Mouse (Mus musculus) T-helper 17 cell (primary cell): ENCODE measurements around the gene Col17a1.

Source experiments
- in situ Hi-C, 2 experiments: fragments of 300-600 bp; cut with MboI, MseI; formaldehyde crosslinking; loops; 1 replicate in 1 of 2; 2 replicates in 1 of 2; pipeline ENCODE4 v1.15.1; 2025; ENCODE audit warnings: high pct_unique_total_duplicates in 2 of 2

Gene Col17a1

GRCm38 (mm10) chr19:47668399-47668798 lies 23.5 kb downstream of the Col17a1 start:
- in situ Hi-C loops: loop anchor here in 1 of 2 experiments (10.0 kb wide), 1 partner anchor 314 kb away; no protein-coding TSS in a partner anchor

- in situ Hi-C loops: loop anchor here in 1 of 2 experiments (10.0 kb wide), 1 partner anchor 313 kb away; no protein-coding TSS in a partner anchor
Observed at GRCm38 (mm10) chr19:47667601-47668000, 24.3 kb downstream of the Col17a1 start.

GRCm38 (mm10) chr19:47659765-47660408 lies 32.0 kb downstream of the Col17a1 start:
- in situ Hi-C loops: loop anchor here in 1 of 2 experiments (10.0 kb wide), 1 partner anchor 305 kb away; no protein-coding TSS in a partner anchor

DNA sequence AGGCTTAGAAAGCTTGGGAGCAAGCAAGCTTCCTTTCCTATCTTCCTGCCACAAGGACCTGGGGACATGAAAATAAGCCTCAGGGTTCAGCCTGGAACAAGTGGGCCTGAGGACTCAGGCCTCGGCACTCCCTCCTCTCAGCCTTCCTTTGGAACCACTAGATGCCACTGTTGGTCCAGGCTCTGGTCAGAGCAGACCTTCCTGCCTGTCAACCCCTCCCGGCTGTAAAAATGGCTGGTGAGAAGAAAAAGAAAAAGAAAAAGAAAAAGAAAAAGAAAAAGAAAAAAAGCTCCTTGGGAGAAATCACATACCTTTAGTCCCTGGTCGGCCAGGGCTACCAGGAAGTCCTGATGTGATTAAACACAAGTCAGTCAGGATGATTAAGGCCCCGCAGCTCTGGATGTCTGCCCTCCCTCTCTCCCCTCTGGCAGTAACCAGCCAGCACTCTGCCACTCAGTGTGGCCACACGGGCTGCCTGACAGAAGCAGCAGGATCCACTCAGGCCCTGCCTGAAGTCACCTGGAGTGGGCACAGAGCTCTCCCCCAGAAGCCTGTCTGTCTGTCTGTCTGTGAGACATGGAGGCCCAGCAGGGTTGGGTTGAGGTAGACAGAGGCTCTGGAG lies 32.9 kb downstream of the Col17a1 start:
- in situ Hi-C loops: no loop called here

GRCm38 (mm10) chr19:47654896-47655295 lies 37.0 kb downstream of the Col17a1 start:
- in situ Hi-C loops: no loop called here

DNA sequence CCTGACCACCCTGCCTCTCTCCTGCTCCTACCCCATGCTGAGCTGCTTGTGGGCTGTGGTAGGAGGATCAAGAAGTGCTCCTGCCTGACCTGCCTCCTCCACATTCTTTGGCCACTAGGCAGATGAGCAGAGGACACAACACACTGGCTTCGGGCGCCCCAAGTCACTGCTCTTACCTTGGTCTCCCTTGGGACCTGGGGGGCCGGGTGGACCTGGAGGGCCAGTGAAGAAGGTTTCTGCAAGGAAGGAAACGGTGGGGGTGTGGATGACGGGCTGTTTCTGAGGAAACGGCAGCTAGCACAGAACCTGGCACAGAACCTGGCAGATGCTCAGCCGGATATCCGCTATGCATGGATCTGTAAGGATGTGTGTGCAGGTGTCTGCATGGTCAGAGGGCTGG lies 38.7 kb downstream of the Col17a1 start:
- in situ Hi-C loops: no loop called here

GRCm38 (mm10) chr19:47652255-47652654 lies 39.6 kb downstream of the Col17a1 start:
- in situ Hi-C loops: no loop called here

DNA sequence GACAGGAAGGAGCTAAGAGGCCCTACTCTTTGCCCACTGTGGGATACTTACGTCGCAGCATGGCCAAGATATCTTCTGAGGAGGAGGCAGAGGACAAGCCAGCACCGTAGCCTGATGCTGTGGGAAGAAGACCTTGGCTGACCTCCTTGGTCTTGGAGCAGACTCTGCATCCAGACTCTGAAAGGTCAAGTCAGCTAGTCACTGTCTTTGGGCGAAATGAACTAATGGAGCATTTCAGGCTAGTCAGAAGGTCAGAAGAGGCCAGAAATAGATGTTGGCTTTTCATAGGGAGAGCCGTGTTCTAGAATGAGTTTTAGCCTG lies 40.8 kb downstream of the Col17a1 start:
- in situ Hi-C loops: no loop called here

DNA sequence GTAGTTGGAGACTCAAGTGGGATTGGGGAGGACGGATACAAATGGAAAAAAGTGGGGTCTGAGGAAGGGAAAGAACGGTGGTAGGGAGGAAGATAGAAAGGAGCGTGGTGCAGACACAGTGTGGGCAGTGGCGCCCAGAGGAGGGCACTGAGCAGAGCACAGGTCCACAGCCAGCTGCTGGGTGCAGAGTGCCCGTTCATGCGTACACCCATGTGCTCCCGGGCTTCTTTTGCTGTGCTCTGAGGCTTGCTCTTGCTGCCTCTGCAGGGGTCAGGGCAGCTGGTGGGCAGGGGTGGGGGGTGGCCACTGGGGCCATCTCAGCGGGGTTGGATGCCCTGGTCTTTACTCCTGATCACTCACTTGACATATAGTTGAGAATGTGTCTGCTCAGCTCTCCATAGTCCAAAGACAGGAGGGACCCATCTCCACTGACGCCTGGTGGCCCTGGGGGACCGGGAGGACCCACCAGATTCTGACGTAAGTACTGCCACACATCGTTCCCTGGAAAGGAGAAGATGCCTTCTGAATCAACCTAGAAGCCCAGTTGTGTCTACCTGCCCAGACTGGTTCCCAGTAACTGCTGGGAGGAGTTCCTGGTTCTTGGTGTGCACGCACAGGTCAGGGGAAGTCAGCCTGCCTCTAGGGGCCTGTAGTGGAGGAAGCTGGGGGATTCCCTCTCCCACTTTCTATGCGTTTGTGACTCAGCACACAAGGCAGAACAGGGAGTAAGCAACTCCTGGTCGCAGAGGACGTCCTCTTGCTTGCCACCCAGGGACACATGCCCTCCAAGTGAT lies 41.3 kb downstream of the Col17a1 start:
- in situ Hi-C loops: no loop called here

- in situ Hi-C loops: no loop called here
Observed at GRCm38 (mm10) chr19:47649071-47649470, 42.8 kb downstream of the Col17a1 start.

DNA sequence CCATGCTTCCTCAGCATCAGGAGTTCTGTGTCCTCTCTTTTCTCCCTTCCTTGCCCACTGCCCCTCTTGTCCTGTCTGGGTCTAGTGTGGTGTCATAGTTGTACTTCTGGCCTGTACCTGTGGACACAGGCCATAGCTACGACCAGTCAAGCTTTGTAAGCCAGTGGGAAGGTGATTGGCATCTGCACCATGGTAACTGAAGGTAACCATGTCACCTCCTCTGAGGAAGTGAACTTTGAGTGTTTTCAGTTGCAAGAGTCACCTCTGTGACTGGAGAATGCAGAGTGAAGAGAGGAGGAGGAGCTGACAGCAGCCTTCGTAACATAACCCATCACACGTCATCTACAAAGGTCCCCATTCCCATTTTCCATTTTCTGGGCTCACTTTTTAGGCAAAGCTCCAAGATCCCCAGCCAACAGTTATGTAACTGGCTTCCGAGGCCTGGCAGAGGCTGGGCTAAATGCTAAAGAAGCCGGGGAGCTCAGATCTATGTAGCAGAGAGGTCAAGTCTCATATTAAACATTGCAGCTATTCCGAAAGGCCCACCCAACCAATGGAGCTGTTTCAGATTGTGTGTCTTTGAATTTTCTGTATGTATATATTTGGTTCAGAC lies 45.3 kb downstream of the Col17a1 start:
- in situ Hi-C loops: no loop called here

DNA sequence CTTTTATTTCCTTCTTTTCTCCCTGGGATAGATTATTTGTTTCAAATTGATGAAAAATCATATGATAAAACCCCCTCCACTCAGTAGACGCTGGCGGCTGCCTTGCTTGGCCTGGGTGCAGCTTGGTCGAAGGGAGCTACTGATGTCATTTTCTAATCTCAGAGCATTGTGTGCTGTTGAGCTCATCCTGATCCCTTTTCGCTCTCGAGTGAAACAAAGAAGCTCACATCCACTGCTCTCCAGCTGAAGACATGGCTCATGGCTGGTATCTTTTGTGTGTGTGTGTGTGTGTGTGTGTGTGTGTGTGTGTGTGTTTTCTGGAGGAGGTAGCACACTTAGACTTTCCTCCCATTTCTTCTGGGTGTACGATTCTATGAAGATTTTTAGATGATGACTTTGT lies 46.3 kb downstream of the Col17a1 start:
- in situ Hi-C loops: no loop called here

- in situ Hi-C loops: no loop called here
Observed at GRCm38 (mm10) chr19:47643910-47644309, 48.0 kb downstream of the Col17a1 start.

- in situ Hi-C loops: no loop called here
Observed at GRCm38 (mm10) chr19:47635380-47635779, 56.5 kb downstream of the Col17a1 start.

- in situ Hi-C loops: no loop called here
Observed at GRCm38 (mm10) chr19:47631799-47632198, 60.1 kb downstream of the Col17a1 start.

GRCm38 (mm10) chr19:47630381-47630780 lies 61.5 kb downstream of the Col17a1 start:
- in situ Hi-C loops: no loop called here

DNA sequence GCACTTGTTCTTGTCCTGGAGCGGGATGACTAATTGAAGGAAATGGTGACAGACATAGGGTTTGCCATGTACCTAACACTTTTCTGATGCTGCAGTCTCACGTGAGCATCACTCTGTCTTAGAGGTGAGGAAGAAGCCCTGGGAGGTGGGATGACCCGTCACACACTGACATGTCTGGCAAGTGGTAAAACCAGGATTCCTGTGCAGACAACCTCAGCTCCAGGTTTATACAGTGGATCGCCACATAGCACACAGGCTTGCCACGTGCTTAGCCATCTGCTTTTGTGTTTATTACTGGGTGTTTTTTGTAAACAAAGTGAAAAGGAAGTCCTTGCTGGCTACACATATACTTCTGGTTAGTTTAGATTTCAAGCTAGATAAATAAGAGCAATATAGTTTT lies 62.8 kb downstream of the Col17a1 start:
- in situ Hi-C loops: no loop called here

DNA sequence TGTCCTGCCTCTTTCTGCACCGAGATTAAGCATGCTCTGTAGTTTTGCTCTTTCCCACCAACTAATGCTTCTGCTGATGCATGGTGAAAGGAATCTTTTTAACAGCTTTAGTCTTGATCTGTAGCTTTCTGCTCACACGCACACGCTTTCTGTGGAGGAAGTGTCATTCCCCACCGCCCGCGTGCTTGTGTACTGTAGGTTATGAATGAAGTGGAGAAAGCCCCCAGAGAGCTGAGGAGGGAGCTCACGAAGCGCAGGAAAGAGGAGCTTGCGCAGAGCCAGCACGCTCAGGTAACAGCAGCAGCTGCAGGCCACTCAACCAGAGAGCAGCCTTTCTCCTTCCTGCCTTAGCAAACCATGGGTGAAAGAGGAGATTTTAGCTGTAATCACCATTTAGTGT lies 64.4 kb downstream of the Col17a1 start:
- in situ Hi-C loops: no loop called here

DNA sequence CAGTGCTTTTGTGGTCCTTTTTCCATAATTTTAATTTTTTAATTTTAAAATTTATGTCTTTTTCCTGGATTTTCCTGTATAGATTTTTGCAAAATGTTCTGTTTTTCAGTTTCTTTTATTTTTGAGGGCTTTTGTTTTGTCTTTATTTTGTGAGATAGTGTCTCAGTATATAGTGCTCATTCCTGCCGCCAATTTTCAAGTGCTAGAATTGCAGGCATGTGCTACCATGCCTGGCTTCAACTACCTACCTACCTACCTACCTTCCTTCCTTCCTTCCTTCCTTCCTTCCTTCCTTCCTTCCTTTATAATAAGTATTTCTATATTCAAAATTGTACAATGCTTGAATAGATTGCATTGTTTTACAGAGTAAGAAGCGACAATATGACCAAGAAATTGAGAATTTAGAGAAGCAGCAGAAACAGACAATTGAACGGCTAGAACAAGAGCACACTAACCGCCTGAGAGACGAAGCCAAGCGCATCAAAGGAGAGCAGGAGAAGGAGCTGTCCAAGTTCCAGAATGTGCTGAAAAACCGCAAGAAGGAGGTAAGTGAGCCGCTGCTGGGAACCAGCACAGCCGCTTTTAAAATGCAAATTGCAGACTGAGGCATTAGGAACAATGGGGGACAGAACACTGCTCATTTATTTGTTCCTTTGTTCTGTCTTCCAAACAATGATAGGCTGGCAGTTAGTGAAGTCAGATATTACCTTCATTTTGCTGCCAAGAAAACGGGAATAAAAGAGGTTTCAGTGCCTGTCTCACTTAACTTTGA lies 66.8 kb downstream of the Col17a1 start:
- in situ Hi-C loops: no loop called here

- in situ Hi-C loops: no loop called here
Observed at GRCm38 (mm10) chr19:47621478-47621877, 70.4 kb downstream of the Col17a1 start.

GRCm38 (mm10) chr19:47613442-47613841 lies 78.5 kb downstream of the Col17a1 start:
- in situ Hi-C loops: no loop called here
